Mouse (Mus musculus): Measurements from ENCODE around the gene Glis1.

- TF ChIP-seq POLR2A (IDR thresholded peaks at IDR 0.05; ENCODE audit: insufficient read depth, low read depth, low read length) (no peak), CTCF (IDR thresholded peaks at IDR 0.05; ENCODE audit: insufficient read depth, low read depth, low read length) (no peak)
These were observed 18.1 kb downstream of the Glis1 start for GRCm38 (mm10) chr4:107452266-107453015.
